Mouse (Mus musculus) MEL (cell line): Measurements from ENCODE around the gene Lrrc7.

Experiments
- CHD1 ChIP-seq: IDR thresholded peaks from 2 replicates; pipeline ENCODE4 v1.6.1; 2012; ENCODE audit warnings: low read depth, mild to moderate bottlenecking, inconsistent platforms, low read length, improper control_type of control experiment
- CTCF ChIP-seq, 3 experiments: IDR thresholded peaks in 2 of 3; conservative IDR thresholded peaks in 1 of 3; 2 replicates each; pipeline ENCODE4 v1.5.1; 2011 to 2012; ENCODE audit warnings: low read length in 3 of 3, low read depth in 2 of 3, mild to moderate bottlenecking in 2 of 3, improper control_type of control experiment in 1 of 3, inconsistent platforms in 1 of 3, mixed read lengths in 1 of 3, moderate library complexity in 1 of 3; ENCODE audit not compliant: control insufficient read depth in 1 of 3, insufficient read depth in 1 of 3, poor library complexity in 1 of 3, severe bottlenecking in 1 of 3
- GATA1 ChIP-seq: IDR thresholded peaks from 2 replicates; pipeline ENCODE4 v1.6.1; 2011; ENCODE audit warnings: low read depth, low read length, improper control_type of control experiment
- MAZ ChIP-seq: IDR thresholded peaks from 2 replicates; pipeline ENCODE4 v1.6.1; 2012; ENCODE audit warnings: low read depth, mild to moderate bottlenecking, inconsistent platforms, low read length, improper control_type of control experiment
- POLR2A ChIP-seq, 2 experiments: IDR thresholded peaks; 2 replicates each; pipeline ENCODE4 v1.6.1; 2011 to 2012; ENCODE audit warnings: low read length in 2 of 2, mild to moderate bottlenecking in 2 of 2, control low read depth in 1 of 2, improper control_type of control experiment in 1 of 2, low read depth in 1 of 2, moderate library complexity in 1 of 2; ENCODE audit not compliant: control insufficient read depth in 1 of 2, insufficient read depth in 1 of 2, poor library complexity in 1 of 2
- ZC3H11A ChIP-seq: IDR thresholded peaks from 2 replicates; pipeline ENCODE4 v1.6.1; 2012; ENCODE audit warnings: low read depth, mild to moderate bottlenecking, inconsistent platforms, low read length, improper control_type of control experiment
- ZMIZ1 ChIP-seq: IDR thresholded peaks from 2 replicates; pipeline ENCODE4 v1.6.1; 2012; ENCODE audit warnings: low read depth, mild to moderate bottlenecking, inconsistent platforms, low read length, improper control_type of control experiment, moderate library complexity

GRCm38 (mm10) chr3:158195426-158195825, 366.6 kb downstream of the Lrrc7 start:
- TF ChIP-seq CTCF (IDR thresholded peaks at IDR 0.05 in 2 of 3, conservative IDR thresholded peaks at IDR 0.05 in 1 of 3; ENCODE audit: control insufficient read depth in 1 of 3, insufficient read depth in 1 of 3, low read depth in 2 of 3, low read length in 3 of 3, poor library complexity in 1 of 3, severe bottlenecking in 1 of 3), result no peak
- TF ChIP-seq POLR2A (IDR thresholded peaks at IDR 0.05; ENCODE audit: control insufficient read depth in 1 of 2, insufficient read depth in 1 of 2, low read depth in 1 of 2, low read length in 2 of 2, poor library complexity in 1 of 2), result no peak
- TF ChIP-seq CHD1, result no peak
- no peak for TF ChIP-seq GATA1
- no peak for TF ChIP-seq ZC3H11A
- no peak for TF ChIP-seq ZMIZ1
- no peak for TF ChIP-seq MAZ
